Mouse (Mus musculus) ES-E14 (cell line): ENCODE measurements around the gene Stt3b.

Source experiments
- CHD2 ChIP-seq: IDR thresholded peaks from 2 replicates; pipeline ENCODE4 v1.6.1; 2014; ENCODE audit warnings: mild to moderate bottlenecking, low read depth, low read length, inconsistent platforms
- HCFC1 ChIP-seq: IDR thresholded peaks from 2 replicates; pipeline ENCODE4 v1.6.1; 2012; ENCODE audit warnings: low read length, inconsistent platforms, borderline replicate concordance; ENCODE audit not compliant: insufficient read depth
- MAFK ChIP-seq: IDR thresholded peaks from 2 replicates; pipeline ENCODE4 v1.6.1; 2014; ENCODE audit warnings: mild to moderate bottlenecking, low read depth, low read length, inconsistent platforms; ENCODE audit not compliant: insufficient read depth
- ZC3H11A ChIP-seq: IDR thresholded peaks from 2 replicates; pipeline ENCODE4 v1.6.1; 2012; ENCODE audit warnings: low read depth, mild to moderate bottlenecking, inconsistent platforms, low read length, borderline replicate concordance
- ZNF384 ChIP-seq: IDR thresholded peaks from 2 replicates; pipeline ENCODE4 v1.6.1; 2012; ENCODE audit warnings: low read depth, low read length, inconsistent platforms

DNA sequence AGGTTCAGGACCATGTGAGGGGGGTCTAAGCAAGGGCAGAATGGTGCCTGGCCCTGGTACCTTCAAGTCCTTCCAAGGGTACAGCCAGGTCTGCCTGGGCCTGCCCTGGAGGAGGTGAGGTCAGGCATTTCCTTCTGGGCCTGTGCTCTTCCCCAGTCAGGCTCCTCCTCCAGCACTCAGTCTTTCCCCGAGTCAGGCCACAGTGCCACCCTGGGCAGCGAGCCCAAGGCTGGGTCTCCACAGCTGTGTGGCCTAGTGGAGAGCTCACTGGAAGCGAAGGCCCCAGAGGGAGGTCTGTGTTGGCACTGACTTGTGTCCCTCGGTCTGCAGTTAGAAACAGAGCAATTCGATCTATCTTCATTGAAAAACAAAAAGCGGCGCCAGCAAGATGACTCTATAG is 89.8 kb downstream of the Stt3b start:
- TF ChIP-seq MAFK (no peak), ZC3H11A (no peak), ZNF384 (no peak), HCFC1 (no peak), CHD2 (no peak)
